Mouse (Mus musculus): Measurements from ENCODE around the gene Dclre1a.

GRCm38 (mm10) chr19:56573184-56573583, 25.2 kb upstream of the Dclre1a start:
- TF ChIP-seq POLR2A (IDR thresholded peaks at IDR 0.05; ENCODE audit: borderline replicate concordance, control insufficient read depth, low read depth, low read length): no peak
- no peak for TF ChIP-seq CTCF (IDR thresholded peaks at IDR 0.05; ENCODE audit: control insufficient read depth, insufficient read depth, low read length)
